Mouse (Mus musculus) cerebellum, postnatal 4 days (tissue): ENCODE measurements around the gene Gm20431.
"Not testable (repeated sequence)": the region's sequence is repeated elsewhere in the genome, so short reads cannot be mapped to it uniquely, and the experiment has no call there.

ENCODE experiments used
- DNase-seq, 2 experiments: peaks; one replicate each; pipeline ENCODE4 v3.0.0; 2022; ENCODE audit warnings: low spot score in 2 of 2, mixed read lengths in 1 of 2

Gm20431 gene

DNA sequence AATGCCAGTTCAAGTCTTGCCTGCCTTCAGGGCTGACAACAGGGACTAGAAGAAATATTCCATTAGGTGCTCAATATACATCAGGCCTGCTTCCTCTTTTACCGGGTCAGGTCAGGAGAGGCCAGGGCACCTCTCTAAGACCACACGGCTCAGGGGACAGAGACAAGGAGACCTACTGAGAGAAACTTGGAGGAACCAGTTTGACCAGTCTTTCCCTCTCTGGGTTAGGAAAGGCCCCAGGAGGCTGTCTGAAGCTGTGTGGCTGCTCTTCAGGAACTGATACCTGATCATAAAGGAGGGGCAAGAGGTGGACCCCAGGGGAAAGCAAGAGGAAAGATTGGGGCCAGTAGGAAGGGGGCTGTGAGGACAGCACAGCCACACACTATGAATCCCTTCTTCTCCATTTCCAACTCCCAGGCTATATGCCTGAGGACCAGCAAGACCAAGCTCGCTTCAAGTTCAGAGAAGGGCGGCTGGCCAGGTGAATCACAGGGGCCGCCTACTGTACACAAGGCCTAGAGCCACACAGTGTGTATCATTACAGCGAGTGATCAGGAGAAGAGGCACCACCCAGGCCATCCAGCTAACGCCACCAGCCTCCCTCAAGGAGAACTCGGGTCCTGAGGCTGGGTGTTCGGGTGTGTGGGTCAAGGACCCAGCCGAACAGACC is 2.0 kb downstream of the Gm20431 start:
- no peak for DNase-seq

DNA sequence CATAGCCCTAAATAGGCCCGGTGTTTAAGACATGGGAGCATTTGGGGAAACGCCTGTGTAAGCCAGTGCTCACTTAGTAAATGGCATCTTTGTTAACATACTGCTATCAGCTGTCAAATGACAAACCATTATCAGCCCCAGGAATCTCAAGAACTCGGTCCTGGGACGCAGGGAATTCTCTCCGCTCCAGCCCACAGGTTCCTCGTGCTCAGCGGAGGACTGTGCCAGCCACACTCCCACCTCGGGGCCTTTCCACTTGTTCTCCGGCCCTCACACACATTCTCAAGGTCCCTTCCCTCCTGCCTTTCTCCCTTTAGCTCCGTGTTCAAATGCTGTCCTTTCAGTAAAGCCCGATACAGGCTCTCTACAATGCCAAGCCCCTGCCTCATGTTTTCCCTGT is 2.6 kb downstream of the Gm20431 start:
- DNase-seq = no peak

DNA sequence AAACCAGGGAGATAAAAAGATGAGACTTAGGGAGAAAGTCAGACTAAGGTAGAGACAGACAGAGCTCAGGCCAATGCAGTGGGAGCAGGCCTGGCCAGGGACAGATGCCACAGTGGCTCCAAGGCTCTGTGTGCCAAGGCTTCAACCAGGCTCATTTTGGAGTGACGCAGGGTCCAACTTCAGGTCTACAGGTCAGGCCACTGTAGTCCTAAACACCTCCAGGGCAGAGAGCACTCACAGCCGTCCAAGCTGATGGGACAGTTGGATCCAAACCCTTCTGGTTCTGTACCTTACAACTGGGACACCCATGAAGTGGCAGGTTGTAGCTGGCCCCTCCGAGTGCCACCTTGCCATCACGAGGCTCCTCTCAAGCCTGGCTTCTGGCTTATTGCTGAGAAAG is 3.3 kb downstream of the Gm20431 start:
- DNase-seq = no peak

GRCm38 (mm10) chr2:167656629-167657478 is 4.4 kb downstream of the Gm20431 start:
- no peak for DNase-seq

- DNase-seq = no peak
These were observed 6.2 kb downstream of the Gm20431 start for GRCm38 (mm10) chr2:167654911-167655600.

GRCm38 (mm10) chr2:167652694-167653093 is 8.6 kb downstream of the Gm20431 start:
- DNase-seq = no peak

DNA sequence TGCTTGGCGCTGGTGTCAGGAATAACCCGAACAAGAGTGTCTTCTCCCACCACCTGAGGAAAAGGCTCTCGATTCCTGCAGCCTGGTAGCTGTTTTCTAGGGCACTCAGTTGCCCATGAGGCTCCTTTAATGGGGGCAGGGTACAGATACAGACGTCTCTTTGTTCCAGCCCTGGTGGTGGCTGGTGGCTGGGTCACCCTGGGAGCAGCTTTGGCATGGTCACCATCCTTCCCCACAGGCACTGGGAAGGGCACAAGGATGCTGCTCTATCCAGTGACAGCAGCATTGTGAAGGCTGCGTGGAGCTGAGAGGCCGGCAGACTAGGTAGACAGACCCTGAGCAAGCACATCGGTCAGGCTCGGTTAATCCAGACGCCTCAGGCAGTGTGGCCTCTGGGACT is 9.7 kb downstream of the Gm20431 start:
- DNase-seq = no peak

DNA sequence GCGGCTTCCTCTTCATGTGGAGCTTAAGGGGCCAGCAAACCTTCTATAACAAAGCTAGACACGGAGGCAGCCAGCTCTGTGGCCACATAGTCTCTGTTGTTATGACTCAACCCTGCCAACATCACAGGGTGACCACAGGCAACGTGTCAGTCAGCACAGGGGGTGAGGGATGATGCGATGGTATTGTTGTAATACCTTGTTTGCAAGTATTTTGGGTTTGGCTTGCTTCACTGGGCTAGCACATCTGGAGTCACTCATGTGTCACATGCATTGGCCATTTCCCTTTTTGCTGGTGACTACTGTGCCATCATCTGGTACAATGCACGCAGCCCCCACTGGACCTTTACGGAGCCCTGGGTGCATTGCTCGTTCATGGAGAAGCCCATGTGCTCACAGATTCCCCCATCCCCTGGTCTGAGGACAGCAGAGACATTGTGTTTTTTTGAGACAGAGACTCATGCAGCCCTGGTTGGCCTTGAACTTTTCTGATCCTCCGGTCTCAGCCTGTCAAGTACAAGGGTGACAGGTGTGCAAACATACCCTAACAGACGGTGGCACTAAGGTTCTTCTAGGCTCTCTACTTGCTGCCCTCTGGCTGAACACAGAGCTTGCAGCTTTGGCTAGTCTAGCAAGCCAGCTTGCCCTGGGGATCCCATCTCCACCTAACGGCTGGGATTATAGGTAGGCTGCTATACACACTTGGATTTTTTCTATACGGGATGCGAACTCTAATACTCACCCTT is 11.8 kb downstream of the Gm20431 start:
- DNase-seq = no peak

GRCm38 (mm10) chr2:167646411-167646810 is 14.9 kb downstream of the Gm20431 start:
- DNase-seq = no peak

GRCm38 (mm10) chr2:167643356-167644052 is 17.8 kb downstream of the Gm20431 start:
- not testable (repeated sequence) for DNase-seq

- DNase-seq = no peak
These were observed 19.1 kb downstream of the Gm20431 start for GRCm38 (mm10) chr2:167642164-167642563.

- peak in 1 of 2 experiments; percentile 39 for DNase-seq
These were observed 20.0 kb downstream of the Gm20431 start for GRCm38 (mm10) chr2:167641337-167641736.

DNA sequence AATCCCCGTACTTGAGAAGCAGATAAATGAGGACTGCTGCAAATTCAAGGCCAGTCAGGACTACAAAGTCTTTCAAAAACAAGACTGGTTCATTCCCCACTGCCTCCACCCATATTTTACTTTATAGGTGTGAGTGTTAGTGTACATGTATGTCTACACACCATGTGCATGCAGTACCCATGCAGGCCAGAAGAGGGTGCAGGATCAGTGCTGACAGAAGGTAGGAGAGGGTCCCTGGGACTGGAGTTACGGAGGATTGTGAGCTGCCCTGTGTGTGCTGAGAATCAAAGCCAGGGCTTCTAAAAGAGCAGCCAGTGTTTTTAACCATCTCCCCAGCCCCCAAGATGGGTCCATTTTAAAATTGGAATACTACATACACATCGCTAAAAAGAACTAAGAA is 21.0 kb downstream of the Gm20431 start:
- peak in 1 of 2 experiments; percentile 37 for DNase-seq

GRCm38 (mm10) chr2:167634865-167635512 is 26.3 kb downstream of the Gm20431 start:
- DNase-seq = no peak

DNA sequence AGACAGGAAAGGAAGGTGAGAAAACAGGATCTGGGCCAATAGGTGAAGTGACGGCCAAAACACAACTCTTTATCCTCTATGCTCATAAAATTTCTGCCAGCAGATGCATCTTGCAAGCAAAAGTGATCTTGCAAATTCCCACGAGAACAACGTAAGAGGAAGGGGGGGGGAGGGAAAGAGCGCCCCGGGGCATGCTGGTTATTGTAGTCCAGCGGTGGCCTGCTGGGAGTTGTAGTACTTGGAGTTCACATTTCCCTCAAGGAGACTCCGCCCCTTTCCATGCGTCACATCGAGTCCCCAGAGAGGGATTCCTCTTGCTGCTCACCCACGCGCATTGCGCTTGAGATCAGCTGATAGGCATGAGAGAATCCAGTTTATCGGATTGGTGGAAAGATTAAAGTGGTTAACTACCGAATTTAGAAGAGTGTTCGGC is 26.9 kb downstream of the Gm20431 start:
- DNase-seq = peak; percentile 78 to 93

- DNase-seq = no peak
These were observed 27.8 kb downstream of the Gm20431 start for GRCm38 (mm10) chr2:167633537-167633872.

GRCm38 (mm10) chr2:167632731-167633536 is 28.4 kb downstream of the Gm20431 start:
- DNase-seq = no peak

DNA sequence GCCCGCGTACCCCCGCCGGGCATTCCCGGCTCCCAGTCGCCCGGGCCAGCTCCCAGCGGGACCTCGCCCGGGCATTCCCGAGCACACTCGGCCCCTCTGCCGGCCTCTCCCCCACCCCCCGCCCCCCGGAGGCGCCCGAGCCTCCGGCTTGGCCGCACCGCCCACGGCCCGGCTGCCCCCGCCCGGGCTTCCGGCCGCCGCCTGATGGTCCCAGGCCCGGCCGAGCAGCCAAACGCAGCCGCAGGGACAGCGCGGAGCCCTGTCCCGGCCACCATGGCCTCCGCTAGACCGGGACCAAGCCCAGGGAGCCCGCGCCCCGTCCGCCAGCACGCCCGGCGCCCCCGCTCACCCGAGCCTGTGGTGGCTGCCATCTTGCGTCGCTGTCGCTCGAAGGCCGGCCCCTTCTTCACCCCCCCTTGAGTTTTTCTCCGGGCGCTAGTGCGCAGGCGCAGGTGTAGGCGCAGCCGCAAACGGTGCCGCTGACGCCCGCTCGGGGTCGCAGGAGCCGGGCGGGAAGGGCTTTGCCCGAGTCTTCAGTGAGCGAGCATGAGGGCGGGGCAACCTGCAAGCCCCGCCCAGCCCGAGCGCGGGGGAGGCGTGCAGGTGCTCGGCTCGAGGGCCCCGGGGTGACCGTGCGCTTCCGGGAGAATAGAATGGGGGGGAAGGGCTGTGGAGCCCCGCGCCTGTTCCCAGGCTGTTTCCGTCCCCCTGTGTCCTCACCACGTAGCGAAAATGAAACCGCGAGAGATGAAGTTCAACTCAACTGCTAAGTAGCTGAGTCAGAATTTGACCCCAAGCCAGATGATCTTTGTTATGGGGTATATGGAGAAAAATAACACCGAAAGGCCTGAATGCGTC is 29.5 kb downstream of the Gm20431 start, which contains the start of gene Ube2v1:
Ube2v1 (minus strand) TSS at position 505 of the 858 bp plus-strand sequence.
- DNase-seq = peak; percentile 97 to 98

GRCm38 (mm10) chr2:167631181-167631590 is 30.1 kb downstream of the Gm20431 start:
- DNase-seq = no peak
